Mouse (Mus musculus): ENCODE results near the gene Sephs2.
"Not testable (repeated sequence)": the region's sequence is repeated elsewhere in the genome, so short reads cannot be mapped to it uniquely, and the experiment has no call there.

Gene Sephs2

GRCm38 (mm10) chr7:127270666-127271065, 3.2 kb downstream of the Sephs2 start:
- DNase-seq (ENCODE audit: low read depth, low spot score), result no peak

DNA sequence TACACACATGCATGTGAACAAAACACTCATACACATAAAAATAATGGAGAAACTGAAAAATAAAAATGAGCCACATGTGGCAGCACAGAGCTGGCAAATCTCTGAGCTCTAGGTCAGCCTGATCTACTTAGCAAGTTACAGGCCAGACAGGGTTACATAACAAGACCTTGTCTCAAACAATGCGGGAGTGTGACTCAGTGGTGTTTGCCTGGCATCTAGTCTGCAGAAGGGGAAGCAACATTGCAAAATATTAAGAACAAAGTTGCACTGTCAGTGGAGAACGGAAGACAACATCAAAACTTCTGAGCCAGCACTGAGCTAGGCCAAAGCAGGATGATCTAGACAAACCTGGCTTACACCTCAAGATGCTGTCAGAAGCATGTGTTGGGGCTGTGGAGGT, 3.6 kb downstream of the Sephs2 start:
- DNase-seq (ENCODE audit: low read depth, low spot score), result no peak

DNA sequence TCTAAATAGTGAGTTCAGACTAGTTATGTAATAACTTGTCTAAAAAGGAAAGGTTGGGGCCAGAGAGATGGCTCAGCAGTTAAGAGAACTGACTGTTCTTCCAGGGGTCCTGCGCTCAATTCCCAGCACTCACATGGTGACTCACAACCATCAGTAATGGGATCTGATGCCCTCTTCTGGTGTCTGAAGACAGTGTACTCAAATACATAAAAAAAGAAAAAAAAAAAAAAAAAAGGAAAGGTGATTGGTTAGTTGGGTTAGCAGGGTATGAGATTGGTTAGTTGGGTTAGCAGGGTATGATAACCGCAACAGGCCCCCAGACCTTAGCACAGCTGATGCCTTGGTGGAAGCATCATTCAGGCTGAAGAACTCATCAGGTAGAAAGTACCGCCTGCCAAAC, 10.3 kb downstream of the Sephs2 start:
- no peak for DNase-seq (ENCODE audit: low read depth, low spot score)

GRCm38 (mm10) chr7:127262218-127262961, 11.5 kb downstream of the Sephs2 start:
- DNase-seq (ENCODE audit: low read depth, low spot score), result no peak

- DNase-seq (ENCODE audit: low read depth, low spot score), result peak; percentile 94
These were observed 13.3 kb downstream of the Sephs2 start, which contains the start of gene Dctpp1 for GRCm38 (mm10) chr7:127260309-127261111. Dctpp1 (minus strand) TSS chr7:127260709.

DNA sequence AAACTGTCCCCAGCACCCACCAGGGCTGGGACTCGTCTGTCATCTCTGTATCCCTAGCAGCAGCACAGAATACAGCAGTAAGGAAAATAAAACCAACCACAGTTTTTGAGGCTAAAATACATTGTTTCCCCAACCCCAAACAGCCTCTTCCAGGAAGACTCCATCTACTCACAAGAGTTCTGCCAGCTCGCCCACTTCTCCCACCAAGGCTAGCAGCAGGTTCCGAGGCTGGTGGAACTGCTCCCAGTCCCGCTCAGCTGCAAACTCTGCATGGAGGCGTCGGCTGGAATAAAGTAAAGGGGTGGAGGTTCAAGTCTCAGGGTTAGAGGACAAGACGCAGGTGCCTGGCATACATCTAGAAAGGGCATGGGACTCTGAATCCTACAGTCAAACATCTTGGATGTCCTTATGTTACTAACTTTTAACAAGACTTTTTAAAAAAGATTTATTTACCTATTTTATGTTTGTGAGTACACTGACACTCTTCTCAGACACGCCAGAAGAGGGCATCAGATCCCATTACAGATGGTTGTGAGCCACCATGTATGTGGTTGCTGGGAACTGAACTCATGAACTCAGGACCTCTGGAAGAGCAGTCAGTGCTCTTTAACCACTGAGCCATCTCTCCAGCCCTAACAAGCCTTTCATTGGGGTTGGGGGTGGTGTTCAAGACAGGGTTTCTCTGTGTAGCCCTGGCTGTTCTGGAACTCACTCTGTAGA, 14.5 kb downstream of the Sephs2 start:
- no peak for DNase-seq (ENCODE audit: low read depth, low spot score)

DNA sequence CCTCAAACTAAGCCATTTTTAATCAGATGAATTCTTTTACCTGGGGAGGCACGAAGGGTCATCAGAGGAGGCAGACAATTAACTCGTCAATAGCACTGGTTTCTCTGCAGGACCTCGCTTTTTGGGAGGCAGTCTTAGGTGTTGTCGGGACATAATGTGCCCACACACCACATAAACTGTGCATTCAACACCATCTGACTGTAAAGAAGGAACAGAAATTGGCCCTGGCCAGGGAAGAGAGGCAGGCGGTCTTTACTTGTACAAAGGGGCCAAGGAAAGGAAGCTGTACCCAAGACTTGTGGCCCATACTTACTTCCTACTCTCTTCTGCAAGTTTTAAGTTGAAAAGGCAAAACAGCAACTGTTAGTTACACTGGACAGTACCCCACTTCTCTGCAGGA, 17.3 kb downstream of the Sephs2 start:
- no peak for DNase-seq (ENCODE audit: low read depth, low spot score)

- no peak for DNase-seq (ENCODE audit: low read depth, low spot score)
These were observed 17.9 kb downstream of the Sephs2 start for GRCm38 (mm10) chr7:127255965-127256364.

GRCm38 (mm10) chr7:127255008-127255407, 18.8 kb downstream of the Sephs2 start:
- no peak for DNase-seq (ENCODE audit: low read depth, low spot score)

- DNase-seq (ENCODE audit: low read depth, low spot score), result peak; percentile 96
These were observed 19.8 kb downstream of the Sephs2 start for GRCm38 (mm10) chr7:127253821-127254769.

- DNase-seq (ENCODE audit: low read depth, low spot score), result no peak
These were observed 20.5 kb downstream of the Sephs2 start for GRCm38 (mm10) chr7:127253341-127253740.

DNA sequence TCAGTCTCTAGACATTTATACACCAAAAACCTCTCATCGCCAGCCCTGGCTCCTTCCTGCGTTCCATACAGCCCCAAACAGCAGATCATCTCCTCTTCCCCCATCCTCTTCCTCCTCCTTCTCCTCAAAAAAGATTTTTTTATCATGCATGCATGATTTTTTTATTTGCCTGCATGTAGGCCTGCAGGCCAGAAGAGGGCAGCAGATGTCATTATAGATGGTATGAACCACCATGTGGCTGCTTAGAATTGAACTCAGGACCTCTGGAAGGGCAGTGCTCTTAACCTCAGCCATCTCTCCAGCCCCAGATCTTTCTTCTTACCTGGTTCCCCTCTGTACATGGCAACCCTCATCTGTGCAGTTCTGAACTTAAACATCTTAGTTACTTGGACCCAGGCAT, 21.4 kb downstream of the Sephs2 start:
- no peak for DNase-seq (ENCODE audit: low read depth, low spot score)

DNA sequence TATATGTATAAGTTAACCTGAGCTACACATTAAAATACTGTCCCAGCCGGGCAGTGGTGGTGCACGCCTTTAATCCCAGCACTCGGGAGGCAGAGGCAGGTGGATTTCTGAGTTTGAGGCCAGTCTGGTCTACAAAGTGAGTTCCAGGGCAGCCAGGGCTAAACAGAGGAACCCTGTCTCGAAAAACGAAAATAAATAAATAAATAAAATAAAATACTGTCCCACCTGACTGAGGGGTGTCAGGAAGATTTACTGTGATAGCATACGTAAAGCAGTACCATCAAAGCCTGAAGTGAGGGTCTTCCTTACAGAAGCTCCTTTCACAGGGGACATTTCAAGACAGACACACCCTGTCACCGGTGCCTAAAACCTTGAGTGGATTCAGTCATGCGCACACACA, 23.3 kb downstream of the Sephs2 start:
- not testable (repeated sequence) for DNase-seq (ENCODE audit: low read depth, low spot score)

DNA sequence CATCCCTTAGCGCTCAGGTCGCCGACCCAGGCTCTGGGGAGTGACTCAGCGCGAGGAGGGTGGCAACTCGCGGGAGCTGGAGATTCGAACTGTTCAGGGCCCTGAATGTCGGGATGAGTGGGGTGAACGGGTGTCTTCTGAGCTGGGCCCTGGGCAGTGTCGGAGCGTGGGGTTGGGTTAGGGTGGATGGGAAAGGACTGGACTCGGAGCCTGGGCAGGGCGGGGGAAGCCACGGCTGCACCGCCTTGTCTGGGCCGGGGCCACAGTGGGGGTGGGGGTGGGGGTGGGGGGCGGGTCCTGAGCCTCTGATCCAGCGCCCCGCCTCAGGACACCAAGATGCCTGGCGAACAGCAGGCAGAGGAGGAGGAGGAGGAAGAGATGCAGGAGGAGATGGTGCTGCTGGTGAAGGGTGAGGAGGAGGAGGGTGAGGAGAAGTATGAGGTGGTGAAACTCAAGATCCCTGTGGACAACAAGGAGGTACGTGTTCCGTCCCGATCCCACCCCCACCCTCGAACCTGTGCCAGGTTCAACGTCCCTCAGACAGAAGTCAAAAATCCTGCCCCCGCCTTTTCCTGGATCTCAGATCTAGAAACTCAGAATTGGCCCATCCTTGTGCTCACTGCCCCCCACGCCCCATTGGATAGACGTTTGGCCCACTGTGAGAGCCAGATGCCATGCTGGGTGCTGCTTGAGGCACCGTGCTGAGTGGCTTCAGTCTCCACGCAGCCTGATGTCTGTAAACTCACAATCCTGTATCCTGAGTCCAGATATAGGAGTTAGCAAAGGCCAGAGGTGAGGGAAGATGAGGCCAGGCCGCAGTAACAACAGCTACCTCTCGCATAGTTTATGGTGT, 29.0 kb downstream of the Sephs2 start:
- DNase-seq (ENCODE audit: low read depth, low spot score), result no peak

DNA sequence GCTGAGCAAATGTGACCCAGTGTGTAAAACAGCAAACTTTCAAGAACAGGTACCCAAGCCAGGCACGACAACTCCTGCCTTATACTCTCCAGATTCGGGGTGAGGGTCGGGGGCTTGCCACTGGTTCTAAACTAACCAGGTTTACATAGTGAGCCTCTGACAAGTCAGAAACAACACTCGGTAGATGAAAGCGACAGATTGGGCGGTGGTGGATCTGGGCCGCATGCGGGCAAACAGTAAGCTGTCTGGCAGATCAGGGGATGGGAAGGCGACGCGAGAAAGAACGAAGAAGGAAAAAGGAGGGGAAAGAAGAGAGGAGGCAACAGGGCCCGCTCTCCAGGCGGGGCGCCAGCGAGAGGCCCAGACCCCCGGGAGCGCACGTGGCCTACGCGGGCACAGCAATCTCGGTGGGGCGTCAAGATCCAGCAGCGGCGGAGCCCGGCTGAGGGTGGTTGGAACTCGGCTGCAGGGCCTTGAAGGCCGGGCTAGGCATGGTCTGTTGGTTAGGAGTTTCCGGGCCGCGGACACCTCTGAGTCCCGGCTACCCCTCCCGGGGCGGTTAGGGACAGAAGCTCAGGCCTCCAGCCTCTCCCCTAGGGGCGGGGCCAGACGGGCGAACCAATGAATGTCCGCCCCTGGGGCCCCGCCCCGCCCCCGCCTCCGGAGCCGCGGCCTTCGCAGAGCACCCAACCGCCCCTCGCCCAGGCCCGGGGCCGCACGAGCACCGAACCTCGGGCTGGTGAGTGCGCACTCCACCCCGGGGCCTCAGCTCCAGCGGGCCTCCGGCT, 29.8 kb downstream of the Sephs2 start, which contains the start of gene Zfp771:
TSS of gene Zfp771 (plus strand) at position 405 of the 788 bp plus-strand sequence.
- peak; percentile 76 for DNase-seq (ENCODE audit: low read depth, low spot score)

GRCm38 (mm10) chr7:127243361-127243867, 30.4 kb downstream of the Sephs2 start:
- DNase-seq (ENCODE audit: low read depth, low spot score), result no peak

GRCm38 (mm10) chr7:127234777-127235176, 39.1 kb downstream of the Sephs2 start:
- no peak for DNase-seq (ENCODE audit: low read depth, low spot score)

GRCm38 (mm10) chr7:127233765-127234164, 40.1 kb downstream of the Sephs2 start:
- no peak for DNase-seq (ENCODE audit: low read depth, low spot score)

- DNase-seq (ENCODE audit: low read depth, low spot score), result no peak
These were observed 40.5 kb downstream of the Sephs2 start for GRCm38 (mm10) chr7:127233368-127233749.

All from retina, adult 2 months (tissue).